Mouse (Mus musculus) midbrain, embryonic 12.5 days (tissue): ENCODE results near the gene 2810408A11Rik. TPM values are rescaled to one million over a fixed set of nuclear protein-coding genes. Genes with fewer than 3 reads are reported as not detected.
A peak's percentile ranks its signal among the peaks of the same experiment; 100 is the strongest.

Experiments used
- ATAC-seq: fragments of 200-750 bp; cut with Nextera tagmentation; 2 replicates; pipeline ENCODE4 v1.8.0; 2017; ENCODE audit warnings: low read depth, moderate TSS enrichment, moderate library complexity; ENCODE audit not compliant: low FRiP score
- H3K27ac ChIP-seq: fragments of 300-500 bp; sonication (generic); replicated peaks from 2 replicates; pipeline ENCODE4 v1.5.1; 2016; ENCODE audit warnings: mild to moderate bottlenecking
- H3K27me3 ChIP-seq: fragments of 300-500 bp; sonication (generic); 2 replicates; pipeline ENCODE4 v1.6.1; 2016; ENCODE audit warnings: mild to moderate bottlenecking
- H3K36me3 ChIP-seq: fragments of 300-500 bp; sonication (generic); 2 replicates; pipeline ENCODE4 v1.6.1; 2016
- H3K4me1 ChIP-seq: fragments of 300-500 bp; sonication (generic); 2 replicates; pipeline ENCODE4 v1.6.1; 2016
- H3K4me2 ChIP-seq: fragments of 300-500 bp; sonication (generic); replicated peaks from 2 replicates; pipeline ENCODE4 v1.6.1; 2016; ENCODE audit warnings: mild to moderate bottlenecking, moderate library complexity
- H3K4me3 ChIP-seq: fragments of 300-500 bp; sonication (generic); 2 replicates; pipeline ENCODE4 v1.5.1; 2016; ENCODE audit warnings: mild to moderate bottlenecking
- H3K9ac ChIP-seq: fragments of 300-500 bp; sonication (generic); replicated peaks from 2 replicates; pipeline ENCODE4 v1.6.1; 2016; ENCODE audit warnings: mild to moderate bottlenecking, moderate library complexity
- H3K9me3 ChIP-seq: fragments of 300-500 bp; sonication (generic); 2 replicates; pipeline ENCODE4 v1.6.1; 2016; ENCODE audit warnings: mild to moderate bottlenecking
- WGBS: fragments of 180-500 bp; shearing (Covaris S2); methylation state at CpG from one replicate; pipeline ENCODE4 v1.1.7; 2016; 5-methylcytosine and 5-hydroxymethylcytosine counted together
- polyA plus RNA-seq: library from polyadenylated mRNA; unstranded; fragments of >200 nt; fragmentation: Nextera tagmentation; extraction: Ambion mirVana; gene quantifications from 2 replicates; pipeline ENCODE4 v1.2.1, GENCODE M21; 2016

Gene 2810408A11Rik
- polyA plus RNA-seq, 1 experiment from 2014 or later = 21.8 TPM

DNA sequence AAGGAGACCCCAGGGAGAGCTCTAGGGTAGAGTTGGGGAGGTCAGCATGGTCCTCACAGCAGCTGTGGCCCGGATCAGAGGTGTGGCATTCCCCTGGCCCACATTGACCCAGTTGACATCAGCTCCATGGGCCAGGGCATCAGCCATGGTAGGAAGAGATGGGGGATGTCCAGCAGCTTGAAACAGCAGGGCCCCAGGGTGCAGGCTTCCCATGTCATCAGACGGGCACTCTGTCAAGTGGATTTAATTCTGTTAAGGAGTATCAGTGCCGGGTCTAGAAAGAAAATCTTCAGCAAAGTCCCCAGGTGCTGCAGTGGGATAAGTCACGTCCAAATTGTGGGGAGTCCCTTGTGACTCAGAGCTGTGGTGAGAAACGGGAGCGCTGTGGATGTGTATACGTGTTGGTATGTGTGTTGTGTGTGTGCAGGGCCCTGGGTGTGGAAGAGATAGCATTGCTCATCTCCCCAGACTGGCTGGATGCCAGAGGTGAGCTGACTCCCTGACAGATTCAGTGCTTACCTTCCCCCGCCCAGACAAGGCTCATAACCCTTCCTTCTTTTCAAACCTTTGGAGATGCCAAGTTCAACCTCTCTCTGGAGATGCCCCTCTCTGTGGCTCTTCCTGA lies 17.1 kb downstream of the 2810408A11Rik start:
- Histone ChIP-seq H3K9me3 (no peaks in the 10 kb centered on the region), H3K4me1 (peaks cover 24% of the 10 kb centered on the region), H3K27ac (no peak overlapping the region), H3K27me3 (peaks cover 34% of the 10 kb centered on the region), H3K9ac (no peak overlapping the region), H3K4me3 (no peak overlapping the region), H3K36me3 (no peaks in the 10 kb centered on the region), H3K4me2 (no peak overlapping the region)
- 91% methylated on average over 8 of the region's 8 CpGs for WGBS
- ATAC-seq = no peak

DNA sequence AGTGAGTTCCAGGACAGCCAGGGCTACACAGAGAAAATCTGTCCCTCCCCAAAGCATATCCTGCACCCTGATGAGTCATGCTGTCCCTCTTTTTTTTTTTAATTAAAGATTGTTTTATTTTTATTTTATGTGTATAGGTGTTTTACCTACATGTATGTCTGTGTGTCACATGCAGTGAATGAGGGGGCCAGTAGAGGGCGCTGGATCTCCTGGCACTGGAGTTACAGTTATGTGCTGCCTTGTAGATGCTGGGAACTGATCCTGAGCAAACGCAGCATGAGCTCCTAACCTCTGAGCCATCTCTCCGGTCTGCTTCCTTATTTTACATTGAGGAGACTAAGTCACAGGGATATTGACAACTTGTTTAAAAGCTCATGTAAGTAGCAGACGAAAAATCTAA lies 17.7 kb downstream of the 2810408A11Rik start:
- H3K9me3 ChIP-seq = no peaks in the 10 kb centered on the region
- H3K4me3 ChIP-seq = no peak overlapping the region
- no peak overlapping the region for H3K4me2 ChIP-seq
- no peaks in the 10 kb centered on the region for H3K36me3 ChIP-seq
- WGBS = 59% methylated on average over 4 of the region's 4 CpGs
- H3K27ac ChIP-seq = no peak overlapping the region
- ATAC-seq = no peak
- no peak overlapping the region for H3K9ac ChIP-seq
- H3K4me1 ChIP-seq = peaks cover 24% of the 10 kb centered on the region
- H3K27me3 ChIP-seq = peaks cover 34% of the 10 kb centered on the region

GRCm38 (mm10) chr11:69881787-69882670 lies 18.8 kb downstream of the 2810408A11Rik start:
- Histone ChIP-seq H3K4me1 (peaks cover 27% of the 10 kb centered on the region), H3K27me3 (peaks cover 39% of the 10 kb centered on the region), H3K9ac (no peak overlapping the region), H3K4me2 (peak overlapping the region; percentile 71), H3K36me3 (no peaks in the 10 kb centered on the region), H3K27ac (no peak overlapping the region), H3K4me3 (peak overlapping the region; percentile 48), H3K9me3 (no peaks in the 10 kb centered on the region)
- 60% methylated on average over 21 of the region's 21 CpGs for WGBS
- no peak; the same call in 1 of the 2 replicates for ATAC-seq

DNA sequence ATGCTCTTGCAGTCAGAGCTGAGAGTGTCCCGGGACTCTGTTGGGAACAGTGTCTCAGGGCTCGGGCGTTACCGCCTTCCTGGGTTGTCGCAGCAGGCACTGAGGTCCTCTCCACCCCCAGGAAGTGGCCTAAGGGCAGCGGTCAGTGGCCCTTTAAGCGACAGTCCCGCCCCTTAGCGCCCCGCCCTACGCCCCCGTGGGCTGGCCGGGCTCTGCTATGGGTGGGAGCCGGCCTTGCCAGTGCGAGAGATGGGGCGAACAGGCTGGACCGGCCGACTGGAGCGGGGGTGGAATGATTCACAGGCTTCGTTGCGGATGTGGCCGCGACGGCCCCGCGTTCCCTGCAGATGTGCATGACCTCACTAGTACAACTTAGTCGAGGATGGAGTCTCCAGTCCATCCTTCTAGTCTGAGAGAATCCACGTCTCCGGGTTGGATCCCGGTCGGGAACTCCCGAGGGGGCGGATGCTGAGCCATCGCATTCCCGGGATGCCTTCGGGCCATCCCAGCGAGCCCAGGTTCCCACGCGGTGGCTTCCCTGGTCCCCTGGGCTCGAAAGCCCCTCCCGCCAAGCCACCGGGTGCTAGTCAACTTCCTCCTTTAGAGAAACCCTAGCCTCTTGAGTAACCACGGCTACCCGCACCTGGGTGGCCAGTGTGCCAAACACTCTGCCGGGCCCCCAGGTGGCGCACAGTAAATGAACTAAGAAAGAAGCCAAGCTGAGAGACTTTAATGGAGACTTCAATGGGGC lies 19.8 kb downstream of the 2810408A11Rik start, which contains the start of gene Kctd11:
TSS of gene Kctd11 (minus strand) at position 554 of the 751 bp plus-strand sequence.
- Histone ChIP-seq H3K27me3 (peaks cover 39% of the 10 kb centered on the region), H3K36me3 (no peaks in the 10 kb centered on the region), H3K4me2 (peak within 1 kb of the TSS; percentile 71), H3K4me3 (peak within 1 kb of the TSS; percentile 48), H3K27ac (0 out of 2 replicates have a peak within 1 kb of the TSS, but pooled peaks have one; percentile 10), H3K4me1 (peaks cover 29% of the 10 kb centered on the region), H3K9ac (peak within 1 kb of the TSS; percentile 37), H3K9me3 (no peaks in the 10 kb centered on the region)
- WGBS = under 1% methylated on average over 46 of the region's 46 CpGs
- ATAC-seq = peak; percentile 75

GRCm38 (mm10) chr11:69880506-69880852 lies 20.3 kb downstream of the 2810408A11Rik start:
- Histone ChIP-seq H3K36me3 (no peaks in the 10 kb centered on the region), H3K9me3 (no peaks in the 10 kb centered on the region), H3K4me1 (peaks cover 29% of the 10 kb centered on the region), H3K9ac (peak overlapping the region; percentile 37; the same call in 1 of the 2 replicates), H3K27ac (0 out of 2 replicates have a peak overlapping the region, but pooled peaks have one; percentile 10), H3K27me3 (peaks cover 38% of the 10 kb centered on the region), H3K4me2 (peak overlapping the region; percentile 71), H3K4me3 (peak overlapping the region; percentile 48)
- peak; percentile 55 for ATAC-seq
- WGBS = under 1% methylated on average over 18 of the region's 18 CpGs

DNA sequence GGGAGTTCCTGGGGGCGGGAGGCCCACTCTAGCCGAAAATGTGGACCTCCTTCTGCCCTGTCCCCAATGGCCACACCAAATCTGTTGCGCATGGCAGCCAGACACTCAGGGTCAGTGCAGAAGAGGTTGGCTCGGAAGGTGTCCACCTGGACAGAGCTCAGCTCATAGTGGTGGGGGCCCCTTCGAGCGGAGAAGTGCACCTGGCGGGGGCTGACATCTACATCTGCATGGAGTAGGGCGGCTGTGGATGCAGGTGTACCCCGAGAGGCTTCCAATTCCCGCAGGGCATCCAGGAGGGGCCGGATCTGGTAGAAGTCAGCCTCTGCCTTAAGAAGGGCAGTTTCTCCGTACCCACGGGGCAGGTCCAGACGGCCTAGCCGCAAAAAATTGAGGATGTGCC lies 21.1 kb downstream of the 2810408A11Rik start:
- Histone ChIP-seq H3K27ac (no peak overlapping the region), H3K4me3 (peak overlapping the region; percentile 48; the same call in 1 of the 2 replicates), H3K36me3 (no peaks in the 10 kb centered on the region), H3K4me2 (peak overlapping the region; percentile 71), H3K4me1 (peaks cover 29% of the 10 kb centered on the region), H3K27me3 (peaks cover 35% of the 10 kb centered on the region), H3K9me3 (no peaks in the 10 kb centered on the region), H3K9ac (peak overlapping the region; percentile 37; the same call in 1 of the 2 replicates)
- no peak for ATAC-seq
- 60% methylated on average over 15 of the region's 15 CpGs for WGBS

DNA sequence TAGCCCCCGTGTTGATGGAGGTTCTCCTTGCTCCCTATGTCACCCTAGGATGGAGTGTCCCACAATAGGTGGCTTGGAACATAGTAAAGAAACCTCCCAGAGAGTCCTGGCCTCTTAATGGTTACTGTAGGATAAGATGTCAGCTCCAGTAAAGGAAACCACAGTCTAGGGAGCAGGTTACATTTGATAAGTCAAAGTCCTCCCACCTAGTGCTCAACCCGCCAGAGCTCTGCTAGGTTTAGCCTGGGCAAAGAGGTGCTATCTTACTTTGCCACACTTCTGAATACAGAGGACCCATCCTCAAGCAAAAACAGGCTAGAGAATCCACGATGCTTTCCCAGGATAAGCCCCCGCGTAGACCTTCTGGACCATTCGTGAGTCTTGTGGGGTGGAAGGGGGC lies 21.8 kb downstream of the 2810408A11Rik start:
- H3K4me2 ChIP-seq = no peak overlapping the region; the same call in 1 of the 2 replicates

DNA sequence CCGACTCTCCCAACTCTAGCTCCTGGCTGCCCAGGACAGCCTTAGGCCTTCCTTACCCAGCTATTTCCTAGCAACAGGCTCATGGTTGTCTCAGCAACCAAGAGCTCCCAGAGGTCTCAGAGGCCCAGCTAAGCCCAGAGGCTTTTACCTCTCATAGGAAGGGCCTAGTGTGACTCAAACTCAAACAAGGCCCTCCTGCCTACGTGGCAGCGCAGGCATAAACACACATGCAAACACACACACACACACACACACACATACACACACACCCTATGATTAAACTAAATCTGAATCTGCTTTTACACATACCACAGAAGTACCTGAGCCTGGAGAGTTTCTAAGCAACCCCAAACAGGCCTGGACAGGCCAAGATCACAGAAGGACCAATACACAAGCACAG lies 22.4 kb downstream of the 2810408A11Rik start:
- no peak overlapping the region for H3K9ac ChIP-seq
- no peak overlapping the region for H3K4me2 ChIP-seq
- no peaks in the 10 kb centered on the region for H3K36me3 ChIP-seq
- no peak for ATAC-seq
- H3K27ac ChIP-seq = no peak overlapping the region
- peaks cover 35% of the 10 kb centered on the region for H3K27me3 ChIP-seq
- WGBS = 62% methylated on average over 3 of the region's 3 CpGs
- no peak overlapping the region for H3K4me3 ChIP-seq
- H3K4me1 ChIP-seq = peaks cover 29% of the 10 kb centered on the region
- no peaks in the 10 kb centered on the region for H3K9me3 ChIP-seq

More for the DNA sequence above, 21.8 kb downstream of the 2810408A11Rik start:
- H3K27me3 ChIP-seq = peaks cover 35% of the 10 kb centered on the region
- ATAC-seq = no peak
- no peaks in the 10 kb centered on the region for H3K9me3 ChIP-seq
- H3K27ac ChIP-seq = no peak overlapping the region
- H3K36me3 ChIP-seq = no peaks in the 10 kb centered on the region
- H3K4me1 ChIP-seq = peaks cover 29% of the 10 kb centered on the region
- no peak overlapping the region for H3K4me3 ChIP-seq
- WGBS = 91% methylated on average over 6 of the region's 6 CpGs
- no peak overlapping the region for H3K9ac ChIP-seq

GRCm38 (mm10) chr11:69877878-69878277 lies 22.9 kb downstream of the 2810408A11Rik start, which contains the start of gene Tmem95:
Gene Tmem95 (minus strand): TSS chr11:69878018.
- Histone ChIP-seq H3K27me3 (peaks cover 35% of the 10 kb centered on the region), H3K27ac (no peak within 1 kb of the TSS), H3K9me3 (no peaks in the 10 kb centered on the region), H3K9ac (peak within 1 kb of the TSS; percentile 39; the same call in 1 of the 2 replicates), H3K4me3 (peak within 1 kb of the TSS; percentile 15; the same call in 1 of the 2 replicates), H3K4me2 (peak within 1 kb of the TSS; percentile 40), H3K4me1 (peaks cover 29% of the 10 kb centered on the region), H3K36me3 (no peaks in the 10 kb centered on the region)
- ATAC-seq = no peak
- WGBS = 88% methylated on average over 11 of the region's 11 CpGs

DNA sequence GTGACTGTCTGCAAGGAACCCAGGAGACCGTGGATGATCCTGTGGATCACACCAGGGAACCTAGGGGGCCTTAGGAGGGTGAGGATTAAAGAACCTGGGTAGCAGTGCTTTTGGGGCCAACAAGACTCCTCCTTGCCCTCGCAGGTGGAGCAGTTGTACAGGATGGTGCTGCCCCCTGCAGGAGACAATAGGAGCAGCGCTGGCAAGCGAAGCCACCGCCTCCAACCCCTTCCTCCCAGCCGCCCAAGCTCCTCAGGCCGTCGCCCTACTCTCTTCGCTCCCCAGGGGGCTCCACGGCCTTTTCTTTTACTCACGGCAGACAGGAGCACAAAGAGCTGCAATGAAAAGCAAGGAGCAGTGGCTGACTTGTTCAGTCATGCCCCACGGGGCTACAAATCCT lies 23.9 kb downstream of the 2810408A11Rik start:
- Histone ChIP-seq H3K27ac (no peak overlapping the region), H3K4me1 (peaks cover 29% of the 10 kb centered on the region)
- 2% methylated on average over 12 of the region's 12 CpGs for WGBS

DNA sequence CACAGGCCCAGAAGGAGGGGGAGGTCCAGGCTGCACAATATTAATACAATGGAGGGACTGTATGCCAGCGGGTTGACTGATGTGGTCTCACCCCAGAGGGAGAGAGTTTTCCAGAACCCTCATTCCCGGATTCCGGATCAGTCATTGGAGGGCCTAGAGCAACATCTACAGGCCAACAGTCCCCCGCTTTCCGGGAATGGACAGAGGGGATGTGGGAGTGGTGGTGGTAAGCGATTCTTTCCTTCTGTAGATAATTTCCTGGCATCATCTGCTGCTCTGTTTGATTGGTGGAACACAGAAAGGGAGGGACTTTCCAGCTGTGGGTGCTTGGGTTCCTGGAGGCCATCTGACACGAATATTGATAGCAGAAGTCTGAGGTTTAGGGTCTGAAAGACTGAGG lies 24.6 kb downstream of the 2810408A11Rik start:
- Histone ChIP-seq H3K9ac (no peak overlapping the region), H3K27ac (no peak overlapping the region), H3K27me3 (peaks cover 21% of the 10 kb centered on the region), H3K36me3 (no peaks in the 10 kb centered on the region), H3K9me3 (no peaks in the 10 kb centered on the region), H3K4me3 (no peak overlapping the region), H3K4me2 (no peak overlapping the region), H3K4me1 (peaks cover 23% of the 10 kb centered on the region)
- ATAC-seq = no peak
- 74% methylated on average over 7 of the region's 7 CpGs for WGBS

More for the DNA sequence above, 23.9 kb downstream of the 2810408A11Rik start:
- H3K4me2 ChIP-seq = peak overlapping the region; percentile 40
- peaks cover 27% of the 10 kb centered on the region for H3K27me3 ChIP-seq
- H3K9ac ChIP-seq = peak overlapping the region; percentile 39; the same call in 1 of the 2 replicates
- H3K4me3 ChIP-seq = peak overlapping the region; percentile 15; the same call in 1 of the 2 replicates
- H3K9me3 ChIP-seq = no peaks in the 10 kb centered on the region
- ATAC-seq = peak; percentile 36; the same call in 1 of the 2 replicates
- no peaks in the 10 kb centered on the region for H3K36me3 ChIP-seq
